Mouse (Mus musculus): Measurements from ENCODE around the gene Pafah1b3. TPM values are rescaled to one million over a fixed set of nuclear protein-coding genes. Genes with fewer than 3 reads are reported as not detected.

Gene Pafah1b3
- polyA plus RNA-seq, 1 experiment = 19.1 TPM

GRCm38 (mm10) chr7:25277405-25277804, 20.4 kb downstream of the Pafah1b3 start:
- Histone ChIP-seq H3K9me3 (no peaks in the 10 kb centered on the region), H3K4me1 (peaks cover 89% of the 10 kb centered on the region), H3K36me3 (replicated peaks; ENCODE audit: low read length) (peaks cover 45% of the 10 kb centered on the region)

GRCm38 (mm10) chr7:25275555-25276298, 22.1 kb downstream of the Pafah1b3 start:
- Histone ChIP-seq H3K9me3 (no peaks in the 10 kb centered on the region), H3K4me3 (replicated peaks) (peak overlapping the region; percentile 59), H3K36me3 (replicated peaks; ENCODE audit: low read length) (peaks cover 62% of the 10 kb centered on the region), H3K27me3 (replicated peaks) (no peaks in the 10 kb centered on the region), H3K4me1 (peaks cover 95% of the 10 kb centered on the region)
- TF ChIP-seq GATA1 (IDR thresholded peaks at IDR 0.05; ENCODE audit: borderline replicate concordance, low read length) = no peak

More at GRCm38 (mm10) chr7:25277405-25277804, 20.4 kb downstream of the Pafah1b3 start:
- no peaks in the 10 kb centered on the region for H3K27me3 ChIP-seq (replicated peaks)
- H3K4me3 ChIP-seq (replicated peaks) = peak overlapping the region; percentile 92
- TF ChIP-seq FLI1 (IDR thresholded peaks at IDR 0.05; ENCODE audit: low read length) (no peak), GATA1 (IDR thresholded peaks at IDR 0.05; ENCODE audit: borderline replicate concordance, low read length) (no peak)

- Histone ChIP-seq H3K9me3 (no peaks in the 10 kb centered on the region), H3K4me1 (peaks cover 95% of the 10 kb centered on the region), H3K36me3 (replicated peaks; ENCODE audit: low read length) (peaks cover 68% of the 10 kb centered on the region), H3K4me3 (replicated peaks) (peak overlapping the region; percentile 85), H3K27me3 (replicated peaks) (no peaks in the 10 kb centered on the region)
- TF ChIP-seq FLI1 (IDR thresholded peaks at IDR 0.05; ENCODE audit: low read length) (no peak), GATA1 (IDR thresholded peaks at IDR 0.05; ENCODE audit: borderline replicate concordance, low read length) (no peak)
These were observed 22.8 kb downstream of the Pafah1b3 start for GRCm38 (mm10) chr7:25274996-25275395.

- Histone ChIP-seq H3K36me3 (replicated peaks; ENCODE audit: low read length) (peaks cover 73% of the 10 kb centered on the region), H3K4me1 (peaks cover 95% of the 10 kb centered on the region), H3K27me3 (replicated peaks) (no peaks in the 10 kb centered on the region), H3K9me3 (no peaks in the 10 kb centered on the region), H3K4me3 (replicated peaks) (peak overlapping the region; percentile 85)
- TF ChIP-seq GATA1 (IDR thresholded peaks at IDR 0.05; ENCODE audit: borderline replicate concordance, low read length) = no peak
- TF ChIP-seq FLI1 (IDR thresholded peaks at IDR 0.05; ENCODE audit: low read length) = no peak
These were observed 23.2 kb downstream of the Pafah1b3 start for GRCm38 (mm10) chr7:25274571-25274970.

- TF ChIP-seq FLI1 (IDR thresholded peaks at IDR 0.05; ENCODE audit: low read length) (no peak), GATA1 (IDR thresholded peaks at IDR 0.05; ENCODE audit: borderline replicate concordance, low read length) (no peak)
- peak overlapping the region; percentile 85 for H3K4me3 ChIP-seq (replicated peaks)
- H3K36me3 ChIP-seq (replicated peaks; ENCODE audit: low read length) = peaks cover 73% of the 10 kb centered on the region
- H3K27me3 ChIP-seq (replicated peaks) = no peaks in the 10 kb centered on the region
- no peaks in the 10 kb centered on the region for H3K9me3 ChIP-seq
- H3K4me1 ChIP-seq = peaks cover 97% of the 10 kb centered on the region
These were observed 24.2 kb downstream of the Pafah1b3 start for GRCm38 (mm10) chr7:25273259-25274241.

- TF ChIP-seq GATA1 (IDR thresholded peaks at IDR 0.05; ENCODE audit: borderline replicate concordance, low read length) (no peak), FLI1 (IDR thresholded peaks at IDR 0.05; ENCODE audit: low read length) (no peak)
- Histone ChIP-seq H3K9me3 (no peaks in the 10 kb centered on the region), H3K4me3 (replicated peaks) (peak overlapping the region; percentile 85)
These were observed 25.1 kb downstream of the Pafah1b3 start for GRCm38 (mm10) chr7:25272445-25273258.

GRCm38 (mm10) chr7:25271651-25272444, 25.9 kb downstream of the Pafah1b3 start:
- no peak for TF ChIP-seq GATA1 (IDR thresholded peaks at IDR 0.05; ENCODE audit: borderline replicate concordance, low read length)
- TF ChIP-seq FLI1 (IDR thresholded peaks at IDR 0.05; ENCODE audit: low read length) = no peak
- H3K36me3 ChIP-seq (replicated peaks; ENCODE audit: low read length) = peaks cover 71% of the 10 kb centered on the region
- H3K27me3 ChIP-seq (replicated peaks) = no peaks in the 10 kb centered on the region
- H3K4me1 ChIP-seq = peaks cover 88% of the 10 kb centered on the region
- H3K9me3 ChIP-seq = no peaks in the 10 kb centered on the region
- peak overlapping the region; percentile 33 for H3K4me3 ChIP-seq (replicated peaks)

More at GRCm38 (mm10) chr7:25272445-25273258, 25.1 kb downstream of the Pafah1b3 start:
- Histone ChIP-seq H3K27me3 (replicated peaks) (no peaks in the 10 kb centered on the region), H3K4me1 (peaks cover 92% of the 10 kb centered on the region), H3K36me3 (replicated peaks; ENCODE audit: low read length) (peaks cover 73% of the 10 kb centered on the region)

GRCm38 (mm10) chr7:25270652-25271633, 26.8 kb downstream of the Pafah1b3 start:
- H3K4me1 ChIP-seq = peaks cover 88% of the 10 kb centered on the region
- H3K27me3 ChIP-seq (replicated peaks) = no peaks in the 10 kb centered on the region
- H3K36me3 ChIP-seq (replicated peaks; ENCODE audit: low read length) = peaks cover 63% of the 10 kb centered on the region
- H3K4me3 ChIP-seq (replicated peaks) = peak overlapping the region; percentile 98
- H3K9me3 ChIP-seq = no peaks in the 10 kb centered on the region
- TF ChIP-seq GATA1 (IDR thresholded peaks at IDR 0.05; ENCODE audit: borderline replicate concordance, low read length) (no peak), FLI1 (IDR thresholded peaks at IDR 0.05; ENCODE audit: low read length) (no peak)
